Mouse (Mus musculus) forebrain, embryonic 10.5 days (tissue): ENCODE data around the gene Spata33. TPM values are rescaled to one million over a fixed set of nuclear protein-coding genes. Genes with fewer than 3 reads are reported as not detected.
A peak's percentile ranks its signal among the peaks of the same experiment; 100 is the strongest.

Experiments
- DNase-seq: peaks from one replicate; pipeline ENCODE4 v3.0.0-alpha.2; 2017; ENCODE audit warnings: low spot score; ENCODE audit errors: extremely low spot score
- H3K27ac ChIP-seq: fragments of 300-500 bp; sonication (generic); 2 replicates; pipeline ENCODE4 v1.5.1; 2016; ENCODE audit warnings: mild to moderate bottlenecking
- H3K27me3 ChIP-seq: fragments of 300-500 bp; sonication (generic); 2 replicates; pipeline ENCODE4 v1.6.1; 2016; ENCODE audit warnings: mild to moderate bottlenecking; ENCODE audit not compliant: poor library complexity, severe bottlenecking
- H3K36me3 ChIP-seq: fragments of 300-500 bp; sonication (generic); replicated peaks from 2 replicates; pipeline ENCODE4 v1.6.1; 2016; ENCODE audit warnings: mild to moderate bottlenecking, moderate library complexity
- H3K4me1 ChIP-seq: fragments of 300-500 bp; sonication (generic); 2 replicates; pipeline ENCODE4 v1.6.1; 2016
- H3K4me3 ChIP-seq: fragments of 300-500 bp; sonication (generic); 2 replicates; pipeline ENCODE4 v1.5.1; 2016; ENCODE audit warnings: mild to moderate bottlenecking, moderate library complexity
- H3K9me3 ChIP-seq: fragments of 300-500 bp; sonication (generic); 2 replicates; pipeline ENCODE4 v1.6.1; 2016; ENCODE audit warnings: mild to moderate bottlenecking, moderate library complexity
- WGBS: fragments of 180-500 bp; shearing (Covaris S2); methylation state at CpG from one replicate; pipeline ENCODE4 v1.1.7; 2016; 5-methylcytosine and 5-hydroxymethylcytosine counted together
- polyA plus RNA-seq: library from polyadenylated mRNA; unstranded; fragments of >200 nt; fragmentation: Nextera tagmentation; extraction: Ambion mirVana; gene quantifications from 2 replicates; pipeline ENCODE4 v1.2.1, GENCODE M21; 2016

The Spata33 gene
- polyA plus RNA-seq, 1 experiment from 2014 or later: 5.2 TPM

DNA sequence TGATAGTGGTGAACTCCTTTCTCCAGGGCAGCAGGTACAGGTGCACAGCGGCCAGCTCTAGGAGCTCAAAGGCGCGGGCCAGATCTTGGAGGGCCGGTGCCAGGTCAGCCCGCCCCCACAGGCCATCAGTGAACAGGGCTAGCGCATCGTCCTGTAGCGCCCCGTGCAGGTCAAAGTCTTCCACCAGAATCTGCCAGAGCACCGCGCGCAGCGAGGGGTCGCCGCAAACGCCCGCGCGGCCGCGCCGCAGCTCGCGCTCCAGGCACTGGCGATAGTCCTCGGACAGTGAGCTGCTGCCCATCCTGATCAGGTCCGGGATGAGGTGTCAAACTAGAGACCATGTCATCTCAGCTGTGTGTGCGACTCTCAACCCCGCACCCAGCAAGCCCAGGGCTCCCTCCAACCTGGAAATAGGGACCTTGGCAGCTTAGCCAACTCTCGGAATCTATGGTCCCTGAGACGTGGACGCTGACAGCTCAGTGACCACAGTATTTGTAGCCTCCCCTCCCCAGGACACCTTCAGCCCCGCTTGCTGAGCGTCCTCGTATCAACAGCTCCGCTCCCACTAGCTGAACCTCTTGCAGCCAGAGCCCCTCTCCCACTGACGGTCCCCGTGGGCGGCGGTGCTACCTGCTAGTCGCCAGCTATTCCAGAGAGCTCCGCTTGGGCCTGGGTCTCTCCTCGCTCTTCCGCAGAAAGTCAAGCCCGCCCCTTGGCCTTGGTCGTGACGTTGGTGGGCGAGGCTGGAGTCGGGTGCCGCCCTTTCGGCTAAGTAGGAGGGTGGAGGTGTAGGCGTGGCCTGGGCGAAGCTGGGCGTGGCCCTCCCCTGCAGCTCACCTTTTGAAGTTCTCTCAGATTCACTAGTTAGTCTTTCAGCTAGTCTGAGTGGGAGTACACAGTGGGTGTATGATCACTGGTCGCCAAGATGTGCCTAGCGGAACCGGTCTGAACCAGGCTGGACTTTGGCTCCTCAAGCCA, 23.2 kb downstream of the Spata33 start, which contains the start of gene Spata2l:
Gene Spata2l, minus strand, starts transcription at position 714 of the 978 bp plus-strand sequence.
- H3K36me3 ChIP-seq: peaks cover 3% of the 10 kb centered on the region; the same call in 1 of the 2 replicates
- H3K4me1 ChIP-seq: peaks cover 47% of the 10 kb centered on the region
- no peak within 1 kb of the TSS for H3K27ac ChIP-seq
- peak within 1 kb of the TSS; percentile 61 for H3K4me3 ChIP-seq
- peaks cover 55% of the 10 kb centered on the region for H3K27me3 ChIP-seq
- WGBS: 4% methylated on average over 57 of the region's 57 CpGs
- H3K9me3 ChIP-seq: no peaks in the 10 kb centered on the region
- DNase-seq: peak; percentile 91

DNA sequence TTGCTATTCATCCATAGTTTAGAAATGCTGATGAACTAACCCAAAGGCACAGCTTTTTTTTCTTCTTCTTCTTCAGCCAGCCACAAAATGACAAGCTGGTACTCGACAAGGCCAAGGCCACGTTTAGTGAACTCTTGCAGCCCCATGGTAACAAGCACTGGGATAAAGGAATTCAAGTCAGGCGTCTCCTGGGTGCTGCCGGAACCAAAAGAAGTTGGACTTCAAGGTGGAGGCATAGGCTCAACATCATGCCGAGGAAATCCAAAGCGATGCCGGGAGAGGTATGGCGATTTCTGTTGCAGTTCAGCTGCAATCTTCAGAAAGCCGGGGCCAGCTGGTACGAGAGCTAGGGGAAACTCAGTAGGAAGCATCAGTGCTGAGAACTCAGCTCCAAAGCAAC, 26.8 kb downstream of the Spata33 start:
- no peak for DNase-seq
- H3K27ac ChIP-seq: no peak overlapping the region
- H3K4me3 ChIP-seq: no peak overlapping the region
- H3K4me1 ChIP-seq: peaks cover 29% of the 10 kb centered on the region
- 86% methylated on average over 10 of the region's 10 CpGs for WGBS
- H3K36me3 ChIP-seq: peaks cover 28% of the 10 kb centered on the region
- peaks cover 31% of the 10 kb centered on the region for H3K27me3 ChIP-seq
- H3K9me3 ChIP-seq: no peaks in the 10 kb centered on the region

DNA sequence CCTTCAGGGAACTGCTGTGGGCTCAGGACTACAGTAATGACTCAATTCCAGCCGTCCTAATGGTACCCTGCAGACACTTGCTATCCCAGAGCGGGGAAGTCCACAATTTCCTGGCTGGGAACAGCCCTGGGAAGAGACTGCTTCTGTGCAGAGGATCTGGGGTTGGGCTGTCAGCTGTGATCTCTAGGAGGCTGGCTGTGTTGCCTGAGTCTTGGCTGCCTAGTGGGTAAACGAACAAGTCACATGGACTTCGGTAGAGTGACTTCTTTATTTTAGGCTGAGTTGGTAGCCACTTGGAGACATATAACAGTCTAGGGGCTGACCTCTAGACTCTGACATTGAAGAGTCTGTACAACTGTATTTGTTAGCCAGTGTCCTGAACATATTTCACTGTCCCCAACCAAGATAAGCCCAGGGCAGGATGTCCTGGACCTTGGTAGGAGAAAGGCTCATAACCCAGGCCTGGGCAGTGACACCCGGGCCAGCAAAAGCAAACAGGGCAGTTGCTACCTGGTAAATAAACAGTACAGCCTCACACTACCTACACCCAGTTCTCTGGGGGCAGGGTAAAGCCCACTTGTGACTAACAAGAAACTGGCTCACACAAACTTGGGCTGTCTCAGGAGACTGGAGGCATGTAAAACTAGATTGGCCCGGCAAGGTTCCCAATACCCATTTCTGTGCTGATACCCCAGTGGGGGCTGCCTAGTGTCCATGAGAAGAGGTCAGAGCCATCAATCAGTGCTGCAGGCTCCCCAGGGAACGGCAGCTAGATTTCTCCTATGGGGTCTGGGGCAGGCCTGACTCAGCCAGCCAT, 29.7 kb downstream of the Spata33 start:
- H3K27me3 ChIP-seq: peaks cover 1% of the 10 kb centered on the region; the same call in 1 of the 2 replicates
- H3K9me3 ChIP-seq: no peaks in the 10 kb centered on the region
- no peak for DNase-seq
- no peak overlapping the region for H3K27ac ChIP-seq
- H3K4me3 ChIP-seq: no peak overlapping the region
- H3K4me1 ChIP-seq: peaks cover under 1% of the 10 kb centered on the region; the same call in 1 of the 2 replicates
- 90% methylated on average over 7 of the region's 7 CpGs for WGBS
- H3K36me3 ChIP-seq: peaks cover 57% of the 10 kb centered on the region

DNA sequence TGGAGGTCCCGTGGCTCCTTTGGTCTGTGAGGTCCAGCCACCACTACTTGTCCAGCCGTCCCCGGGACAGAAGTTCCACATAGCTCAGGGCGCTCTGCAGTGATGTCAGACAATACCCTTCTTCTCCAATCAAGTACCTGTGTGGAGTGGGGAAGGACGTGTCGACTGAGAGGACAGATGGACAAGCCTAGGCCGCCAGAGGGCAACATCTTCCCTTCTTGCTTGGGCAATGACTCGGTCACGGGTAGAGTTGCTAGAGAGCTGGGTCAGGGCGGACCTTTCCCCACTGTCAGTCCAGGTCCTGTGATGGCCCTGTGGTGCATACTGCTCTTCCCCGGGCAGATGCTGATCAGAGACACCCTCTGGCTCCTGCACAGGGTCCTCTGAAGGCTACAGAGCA, 30.4 kb downstream of the Spata33 start:
- no peaks in the 10 kb centered on the region for H3K9me3 ChIP-seq
- no peak overlapping the region for H3K27ac ChIP-seq
- no peak overlapping the region for H3K4me3 ChIP-seq
- H3K27me3 ChIP-seq: no peaks in the 10 kb centered on the region
- 71% methylated on average over 11 of the region's 11 CpGs for WGBS
- DNase-seq: no peak
- peaks cover 64% of the 10 kb centered on the region for H3K36me3 ChIP-seq
- H3K4me1 ChIP-seq: no peaks in the 10 kb centered on the region

DNA sequence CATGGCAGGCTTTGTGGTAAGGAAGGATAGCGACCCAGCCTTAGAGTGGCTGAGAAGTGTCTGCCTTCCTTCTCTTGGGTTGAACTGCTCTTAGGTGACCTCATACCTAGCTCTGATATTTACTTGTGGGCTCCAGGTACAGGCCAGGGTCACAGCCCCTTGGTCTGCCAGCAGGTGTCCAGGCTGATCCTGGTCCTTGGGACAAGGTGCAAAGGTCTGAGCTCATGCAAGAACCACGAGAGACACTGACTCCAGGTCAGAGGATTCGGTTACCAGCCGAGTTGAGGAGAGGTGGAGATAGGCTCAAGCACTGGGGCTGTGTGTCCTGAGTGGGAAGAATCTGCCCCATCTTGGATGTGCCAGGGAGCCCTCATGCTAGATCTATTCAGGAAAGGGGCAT, 31.8 kb downstream of the Spata33 start:
- no peaks in the 10 kb centered on the region for H3K4me1 ChIP-seq
- H3K27ac ChIP-seq: no peak overlapping the region
- H3K9me3 ChIP-seq: no peaks in the 10 kb centered on the region
- no peaks in the 10 kb centered on the region for H3K27me3 ChIP-seq
- peaks cover 78% of the 10 kb centered on the region for H3K36me3 ChIP-seq
- 94% methylated on average over 4 of the region's 4 CpGs for WGBS
- no peak for DNase-seq
- H3K4me3 ChIP-seq: no peak overlapping the region

DNA sequence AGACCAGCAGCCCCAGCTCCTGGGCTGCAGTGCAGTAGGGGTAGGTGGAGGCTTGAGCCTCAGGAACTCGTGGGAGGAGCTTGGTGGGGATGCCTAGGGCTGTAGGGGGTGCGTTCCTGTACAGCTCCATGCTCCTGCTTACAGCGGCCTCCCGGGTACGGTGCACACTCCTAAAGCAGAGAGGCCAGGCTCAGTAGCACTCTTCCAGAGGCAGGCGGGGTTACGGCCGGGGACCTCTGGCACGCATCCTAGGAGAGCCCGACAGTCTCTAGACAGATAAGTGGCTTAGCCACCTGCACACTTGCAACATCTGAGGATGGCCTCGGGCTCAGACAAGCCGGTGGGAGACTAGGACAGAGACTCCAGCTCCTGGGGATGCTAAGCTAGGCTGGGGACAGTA, 32.9 kb downstream of the Spata33 start:
- Histone ChIP-seq H3K27me3 (no peaks in the 10 kb centered on the region), H3K9me3 (no peaks in the 10 kb centered on the region), H3K27ac (no peak overlapping the region), H3K4me1 (no peaks in the 10 kb centered on the region), H3K4me3 (no peak overlapping the region), H3K36me3 (peaks cover 89% of the 10 kb centered on the region)
- WGBS: 91% methylated on average over 12 of the region's 12 CpGs
- no peak for DNase-seq

DNA sequence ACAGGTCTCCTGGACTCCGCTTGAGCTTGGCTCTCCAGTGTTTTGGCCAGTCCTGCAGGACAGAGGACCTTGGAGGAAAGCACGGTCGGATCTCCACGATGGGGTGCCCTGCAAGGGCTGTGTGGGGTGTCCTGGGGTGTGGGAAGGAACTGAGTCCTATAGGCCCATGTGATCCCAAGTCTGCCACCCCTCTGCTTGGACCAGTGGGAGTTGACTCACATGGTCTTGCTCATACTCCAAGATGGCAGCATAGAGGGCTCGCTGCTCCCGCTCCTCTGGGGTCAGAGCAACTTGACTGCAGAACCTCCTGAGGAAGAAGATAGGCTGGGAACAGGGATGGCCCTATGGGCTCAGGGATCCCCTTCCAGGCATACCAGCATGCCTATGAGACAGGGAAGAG, 35.1 kb downstream of the Spata33 start:
- DNase-seq: no peak
- WGBS: 96% methylated on average over 6 of the region's 6 CpGs
- H3K4me1 ChIP-seq: peaks cover 8% of the 10 kb centered on the region
- no peaks in the 10 kb centered on the region for H3K27me3 ChIP-seq
- H3K36me3 ChIP-seq: peaks cover 95% of the 10 kb centered on the region
- no peaks in the 10 kb centered on the region for H3K9me3 ChIP-seq
- no peak overlapping the region for H3K4me3 ChIP-seq
- no peak overlapping the region for H3K27ac ChIP-seq

DNA sequence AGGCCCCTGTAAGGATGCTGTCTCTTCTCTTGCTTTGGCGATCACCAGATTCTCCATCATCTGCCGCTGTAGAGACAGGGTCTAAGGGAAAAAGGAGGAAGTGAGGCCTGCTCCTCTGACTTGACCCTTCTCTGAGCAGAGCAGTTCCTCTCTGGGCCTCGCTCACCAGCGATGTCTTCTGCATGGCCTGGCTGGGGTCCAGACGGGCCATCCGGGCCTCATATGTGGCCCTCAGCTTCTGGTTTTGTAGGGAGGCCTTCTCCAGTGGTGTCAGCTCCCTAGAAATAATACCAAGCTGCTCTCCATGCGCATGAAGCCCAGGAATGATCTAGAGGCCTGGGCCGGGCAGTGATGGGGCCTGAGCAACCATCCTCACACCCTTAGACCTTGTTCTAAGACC, 36.0 kb downstream of the Spata33 start:
- no peaks in the 10 kb centered on the region for H3K27me3 ChIP-seq
- no peak overlapping the region for H3K27ac ChIP-seq
- peaks cover 87% of the 10 kb centered on the region for H3K36me3 ChIP-seq
- no peak overlapping the region for H3K4me3 ChIP-seq
- H3K9me3 ChIP-seq: no peaks in the 10 kb centered on the region
- 94% methylated on average over 8 of the region's 8 CpGs for WGBS
- peaks cover 16% of the 10 kb centered on the region for H3K4me1 ChIP-seq
- no peak for DNase-seq

DNA sequence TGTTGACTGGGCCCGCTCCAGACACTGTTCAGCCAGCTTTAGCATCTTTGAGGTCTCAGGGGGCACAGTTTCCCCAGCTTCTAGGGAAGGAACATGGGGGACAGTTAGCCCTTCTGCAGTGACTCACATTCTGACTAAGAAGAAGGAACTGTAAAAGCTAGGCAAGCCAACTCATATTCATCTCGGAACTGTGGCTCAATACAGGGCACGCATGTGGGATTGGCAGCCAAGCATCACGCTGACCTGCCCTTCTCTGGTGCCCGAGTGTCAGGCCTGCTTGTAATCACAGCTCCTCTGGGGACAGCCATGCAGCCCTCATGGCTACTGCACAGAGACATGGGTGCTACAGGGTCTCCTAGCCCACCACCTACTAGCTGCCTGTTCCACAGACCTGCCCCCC, 38.3 kb downstream of the Spata33 start:
- Histone ChIP-seq H3K27me3 (no peaks in the 10 kb centered on the region), H3K4me1 (peaks cover 32% of the 10 kb centered on the region), H3K4me3 (no peak overlapping the region), H3K27ac (no peak overlapping the region), H3K9me3 (no peaks in the 10 kb centered on the region), H3K36me3 (peaks cover 68% of the 10 kb centered on the region)
- 95% methylated on average over 5 of the region's 5 CpGs for WGBS
- DNase-seq: no peak

DNA sequence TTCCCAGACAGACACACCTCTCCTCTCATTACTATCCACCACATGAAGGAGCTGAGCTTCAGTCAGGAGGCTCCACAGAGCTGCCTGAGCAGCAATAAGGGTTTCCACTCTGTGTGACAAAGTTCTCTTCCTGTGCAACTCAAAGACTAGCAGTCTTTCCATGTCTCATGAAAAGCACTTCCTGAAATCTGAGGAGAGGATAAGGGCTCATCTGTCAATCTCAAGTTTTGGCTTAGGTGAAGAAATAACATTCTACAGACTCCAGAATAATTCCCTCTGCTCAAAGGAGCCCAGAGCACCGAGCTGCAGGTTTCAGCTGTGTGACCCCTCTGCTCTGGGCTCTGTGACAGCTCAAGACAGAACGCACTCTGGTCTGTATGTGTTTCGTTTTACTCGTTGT, 40.3 kb downstream of the Spata33 start:
- 74% methylated on average over 4 of the region's 4 CpGs for WGBS
- peaks cover 68% of the 10 kb centered on the region for H3K36me3 ChIP-seq
- no peak overlapping the region for H3K27ac ChIP-seq

DNA sequence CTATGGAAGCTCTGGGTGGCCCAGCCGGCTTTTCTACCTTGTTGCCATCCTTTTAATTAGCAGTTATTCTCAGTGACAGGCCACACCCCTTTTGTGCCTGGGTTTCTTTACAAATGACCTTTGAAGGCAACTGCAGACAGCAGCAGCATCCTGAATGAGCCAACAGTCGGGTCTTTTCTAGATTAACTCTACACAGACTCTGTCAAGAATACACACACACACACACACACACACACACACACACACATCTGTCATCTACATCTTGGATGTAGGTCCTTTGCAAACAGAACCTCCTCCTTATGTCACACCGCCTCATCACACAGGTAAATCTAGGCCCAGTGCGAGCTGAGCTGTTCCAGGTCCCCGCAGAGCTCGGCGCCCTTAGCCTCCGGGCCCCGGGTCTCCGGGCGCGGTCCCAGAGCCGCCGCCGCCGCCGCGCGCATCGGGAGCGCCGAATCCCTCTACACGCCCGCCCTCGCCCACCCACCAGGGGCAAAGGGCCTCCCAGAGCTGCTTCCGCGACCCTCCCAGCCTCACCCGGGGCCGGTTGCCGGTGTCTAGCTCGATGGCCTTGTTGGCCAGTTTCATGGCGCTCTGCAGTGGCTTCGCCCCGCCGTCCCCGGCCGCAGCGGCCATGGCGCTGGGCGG, 40.9 kb downstream of the Spata33 start:
- peak overlapping the region; percentile 93 for H3K27ac ChIP-seq
- H3K4me3 ChIP-seq: peak overlapping the region; percentile 94
- no peaks in the 10 kb centered on the region for H3K27me3 ChIP-seq
- DNase-seq: no peak
- H3K36me3 ChIP-seq: peaks cover 68% of the 10 kb centered on the region
- under 1% methylated on average over 40 of the region's 40 CpGs for WGBS
- peaks cover 40% of the 10 kb centered on the region for H3K4me1 ChIP-seq
- no peaks in the 10 kb centered on the region for H3K9me3 ChIP-seq

More for the DNA sequence above, 40.3 kb downstream of the Spata33 start:
- no peak for DNase-seq
- H3K4me3 ChIP-seq: peak overlapping the region; percentile 94
- H3K4me1 ChIP-seq: peaks cover 40% of the 10 kb centered on the region
- no peaks in the 10 kb centered on the region for H3K27me3 ChIP-seq
- no peaks in the 10 kb centered on the region for H3K9me3 ChIP-seq

DNA sequence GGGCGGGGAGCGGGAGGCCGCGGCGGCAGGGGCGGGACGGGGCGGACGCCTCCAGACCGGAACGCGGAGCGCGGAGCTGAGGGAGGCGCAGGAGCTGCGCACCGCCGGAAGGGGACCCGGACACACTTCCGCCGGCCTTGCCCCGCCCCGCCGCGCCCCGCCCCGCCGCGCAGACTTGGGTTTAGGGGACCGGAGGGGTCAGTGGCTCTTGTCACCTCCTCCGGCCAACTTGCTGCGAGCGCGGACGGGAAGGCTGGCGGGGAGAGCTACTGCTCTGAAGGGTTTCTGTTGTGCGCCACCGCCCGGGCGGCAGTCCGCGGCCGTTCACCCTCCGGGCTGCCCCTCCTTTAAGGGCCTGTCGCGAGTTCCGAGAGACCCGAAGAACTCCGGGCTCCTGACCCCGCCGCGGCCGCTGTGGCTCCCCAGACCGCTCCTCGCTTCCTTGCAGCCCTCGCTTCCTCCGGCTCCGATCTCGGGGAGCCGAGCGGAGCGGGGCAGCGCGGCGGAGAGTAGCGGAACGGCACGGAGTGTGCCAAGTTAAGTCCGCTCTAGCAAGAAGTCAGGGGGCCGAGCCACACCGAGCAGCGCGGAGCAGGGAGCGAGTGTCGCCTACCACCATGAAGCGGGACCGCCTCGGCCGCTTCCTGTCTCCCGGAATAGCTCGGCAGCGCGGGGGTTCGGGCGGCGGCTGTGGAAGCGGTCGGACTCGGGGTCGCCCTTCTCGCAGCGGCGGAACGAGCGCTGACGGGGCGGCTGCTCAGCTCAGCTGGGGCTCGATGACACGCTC, 41.7 kb downstream of the Spata33 start, which contains the start of the genes Zfp276 and Vps9d1:
Gene Zfp276, plus strand, starts transcription at position 97 of the 787 bp plus-strand sequence.
Gene Vps9d1, minus strand, starts transcription at position 250 of the 787 bp plus-strand sequence.
- peak; percentile 86 for DNase-seq
- Histone ChIP-seq H3K4me1 (peaks cover 40% of the 10 kb centered on the region), H3K27me3 (no peaks in the 10 kb centered on the region), H3K9me3 (no peaks in the 10 kb centered on the region), H3K4me3 (peak within 1 kb of the TSS; percentile 94), H3K36me3 (peaks cover 68% of the 10 kb centered on the region), H3K27ac (peak within 1 kb of the TSS; percentile 93)
- whole genome bisulfite sequencing: under 1% methylated on average over 99 of the region's 99 CpGs
